Mouse (Mus musculus): Measurements from ENCODE around the gene Vasp. TPM values are rescaled to one million over a fixed set of nuclear protein-coding genes. Genes with fewer than 3 reads are reported as not detected.
A peak's percentile ranks its signal among the peaks of the same experiment; 100 is the strongest.

Vasp gene
- total and polyA plus RNA-seq, 2 experiments from 2014 or later, result 72.2 to 127 TPM

DNA sequence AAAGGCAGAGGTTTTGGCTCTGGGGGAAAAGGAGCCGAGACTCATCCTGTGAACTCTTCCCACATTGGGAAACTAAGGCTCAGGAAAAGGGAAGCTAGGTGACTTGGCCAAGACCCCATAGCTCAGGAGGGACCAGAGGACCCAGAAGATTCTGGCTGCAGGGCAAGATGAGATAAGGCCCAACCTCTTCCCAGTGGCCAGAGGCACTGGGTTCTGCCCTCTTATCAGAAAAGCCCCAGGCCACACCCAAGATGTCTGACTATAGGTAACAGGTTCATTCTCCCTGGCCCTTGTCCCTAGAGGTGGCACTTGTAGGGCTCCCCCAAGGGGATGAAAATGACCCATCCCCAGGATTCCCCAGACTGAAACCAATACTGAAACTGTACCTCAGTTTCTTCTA is 24.8 kb downstream of the Vasp start:
- Histone ChIP-seq H3K9me3 (replicated peaks; ENCODE audit: control insufficient read depth, low read length) (no peaks in the 10 kb centered on the region), H3K27ac (ENCODE audit: low read depth) (no peak overlapping the region), H3K4me2 (ENCODE audit: low read depth, low read length) (no peak overlapping the region), H3K4me1 (ENCODE audit: control insufficient read depth, insufficient read depth) (no peaks in the 10 kb centered on the region), H3K27me3 (ENCODE audit: control insufficient read depth, insufficient read depth, low read length) (no peaks in the 10 kb centered on the region), H3K36me3 (replicated peaks; ENCODE audit: control insufficient read depth, insufficient read depth, low read length) (peaks cover 26% of the 10 kb centered on the region), H3K4me3 (ENCODE audit: low read depth, low read length) (no peak overlapping the region), H3K9ac (replicated peaks; ENCODE audit: low read depth, low read length) (no peak overlapping the region)
- ATAC-seq (ENCODE audit: insufficient read depth, low read depth) (no peak), DNase-seq (ENCODE audit: low spot score) (no peak)
- TF ChIP-seq EP300 (IDR thresholded peaks at IDR 0.05; ENCODE audit: low read depth) (no peak), CTCF (IDR thresholded peaks at IDR 0.05; ENCODE audit: low read depth) (no peak)
- WGBS, result 82% methylated on average over 1 of the region's 1 CpGs

- H3K36me3 ChIP-seq (replicated peaks; ENCODE audit: control insufficient read depth, insufficient read depth, low read length), result peaks cover 26% of the 10 kb centered on the region
- DNase-seq (ENCODE audit: low spot score) (no peak), ATAC-seq (ENCODE audit: insufficient read depth, low read depth) (no peak)
- no peak overlapping the region for H3K4me2 ChIP-seq (ENCODE audit: low read depth, low read length)
- 48% methylated on average over 3 of the region's 3 CpGs for WGBS
- no peak overlapping the region for H3K27ac ChIP-seq (ENCODE audit: low read depth)
- H3K4me3 ChIP-seq (ENCODE audit: low read depth, low read length), result no peak overlapping the region
- H3K9ac ChIP-seq (replicated peaks; ENCODE audit: low read depth, low read length), result no peak overlapping the region
- TF ChIP-seq EP300 (IDR thresholded peaks at IDR 0.05; ENCODE audit: low read depth), result no peak
- no peak for TF ChIP-seq CTCF (IDR thresholded peaks at IDR 0.05; ENCODE audit: low read depth)
- H3K9me3 ChIP-seq (replicated peaks; ENCODE audit: control insufficient read depth, low read length), result no peaks in the 10 kb centered on the region
- H3K27me3 ChIP-seq (ENCODE audit: control insufficient read depth, insufficient read depth, low read length), result no peaks in the 10 kb centered on the region
- H3K4me1 ChIP-seq (ENCODE audit: control insufficient read depth, insufficient read depth), result no peaks in the 10 kb centered on the region
Observed at GRCm38 (mm10) chr7:19245083-19245482, 26.5 kb downstream of the Vasp start.

- Histone ChIP-seq H3K9ac (replicated peaks; ENCODE audit: low read depth, low read length) (no peak overlapping the region), H3K4me2 (ENCODE audit: low read depth, low read length) (no peak overlapping the region), H3K27me3 (ENCODE audit: control insufficient read depth, insufficient read depth, low read length) (no peaks in the 10 kb centered on the region), H3K27ac (ENCODE audit: low read depth) (no peak overlapping the region), H3K4me1 (ENCODE audit: control insufficient read depth, insufficient read depth) (peaks cover 6% of the 10 kb centered on the region), H3K4me3 (ENCODE audit: low read depth, low read length) (no peak overlapping the region), H3K9me3 (replicated peaks; ENCODE audit: control insufficient read depth, low read length) (no peaks in the 10 kb centered on the region), H3K36me3 (replicated peaks; ENCODE audit: control insufficient read depth, insufficient read depth, low read length) (peaks cover 26% of the 10 kb centered on the region)
- WGBS, result 44% methylated on average over 5 of the region's 5 CpGs
- no peak for DNase-seq (ENCODE audit: low spot score)
- no peak for ATAC-seq (ENCODE audit: insufficient read depth, low read depth)
- TF ChIP-seq CTCF (IDR thresholded peaks at IDR 0.05; ENCODE audit: low read depth) (no peak), EP300 (IDR thresholded peaks at IDR 0.05; ENCODE audit: low read depth) (no peak)
Observed at GRCm38 (mm10) chr7:19243858-19244257, 27.8 kb downstream of the Vasp start.

DNA sequence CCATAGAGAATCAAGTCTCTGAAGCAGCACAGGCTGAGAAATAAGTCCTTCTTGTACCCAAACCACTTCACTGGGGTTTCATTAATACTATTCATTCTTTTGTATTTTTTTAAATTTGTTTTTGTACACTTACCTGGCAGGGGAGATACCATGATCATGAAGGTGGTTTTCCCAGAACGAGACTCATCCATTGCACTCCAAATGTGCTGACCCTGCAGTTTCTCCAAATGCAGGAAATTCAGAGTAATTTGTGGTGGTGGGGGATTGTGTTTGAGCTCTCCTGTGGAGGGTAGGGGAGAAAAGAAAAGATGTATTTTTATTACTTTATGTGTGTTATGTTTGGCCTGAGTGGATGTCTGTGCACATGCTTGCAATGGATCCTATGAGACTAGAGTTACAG is 29.6 kb downstream of the Vasp start:
- no peak overlapping the region for H3K4me2 ChIP-seq (ENCODE audit: low read depth, low read length)
- H3K9ac ChIP-seq (replicated peaks; ENCODE audit: low read depth, low read length), result no peak overlapping the region
- peaks cover 18% of the 10 kb centered on the region for H3K36me3 ChIP-seq (replicated peaks; ENCODE audit: control insufficient read depth, insufficient read depth, low read length)
- no peak for ATAC-seq (ENCODE audit: insufficient read depth, low read depth)
- H3K27me3 ChIP-seq (ENCODE audit: control insufficient read depth, insufficient read depth, low read length), result no peaks in the 10 kb centered on the region
- 89% methylated on average over 1 of the region's 1 CpGs for WGBS
- H3K4me1 ChIP-seq (ENCODE audit: control insufficient read depth, insufficient read depth), result peaks cover 18% of the 10 kb centered on the region
- no peaks in the 10 kb centered on the region for H3K9me3 ChIP-seq (replicated peaks; ENCODE audit: control insufficient read depth, low read length)
- H3K4me3 ChIP-seq (ENCODE audit: low read depth, low read length), result no peak overlapping the region
- no peak for DNase-seq (ENCODE audit: low spot score)
- no peak overlapping the region for H3K27ac ChIP-seq (ENCODE audit: low read depth)
- no peak for TF ChIP-seq CTCF (IDR thresholded peaks at IDR 0.05; ENCODE audit: low read depth)
- no peak for TF ChIP-seq EP300 (IDR thresholded peaks at IDR 0.05; ENCODE audit: low read depth)

- Histone ChIP-seq H3K4me2 (ENCODE audit: low read depth, low read length) (no peak overlapping the region), H3K27me3 (ENCODE audit: control insufficient read depth, insufficient read depth, low read length) (no peaks in the 10 kb centered on the region), H3K9me3 (replicated peaks; ENCODE audit: control insufficient read depth, low read length) (no peaks in the 10 kb centered on the region), H3K9ac (replicated peaks; ENCODE audit: low read depth, low read length) (no peak overlapping the region), H3K4me1 (ENCODE audit: control insufficient read depth, insufficient read depth) (peaks cover 25% of the 10 kb centered on the region), H3K27ac (ENCODE audit: low read depth) (no peak overlapping the region), H3K4me3 (ENCODE audit: low read depth, low read length) (no peak overlapping the region), H3K36me3 (replicated peaks; ENCODE audit: control insufficient read depth, insufficient read depth, low read length) (peaks cover 14% of the 10 kb centered on the region)
- ATAC-seq (ENCODE audit: insufficient read depth, low read depth) (no peak), DNase-seq (ENCODE audit: low spot score) (no peak)
- TF ChIP-seq CTCF (IDR thresholded peaks at IDR 0.05; ENCODE audit: low read depth) (no peak), EP300 (IDR thresholded peaks at IDR 0.05; ENCODE audit: low read depth) (no peak)
- WGBS, result 90% methylated on average over 8 of the region's 8 CpGs
Observed at GRCm38 (mm10) chr7:19240905-19241463, 30.6 kb downstream of the Vasp start.

DNA sequence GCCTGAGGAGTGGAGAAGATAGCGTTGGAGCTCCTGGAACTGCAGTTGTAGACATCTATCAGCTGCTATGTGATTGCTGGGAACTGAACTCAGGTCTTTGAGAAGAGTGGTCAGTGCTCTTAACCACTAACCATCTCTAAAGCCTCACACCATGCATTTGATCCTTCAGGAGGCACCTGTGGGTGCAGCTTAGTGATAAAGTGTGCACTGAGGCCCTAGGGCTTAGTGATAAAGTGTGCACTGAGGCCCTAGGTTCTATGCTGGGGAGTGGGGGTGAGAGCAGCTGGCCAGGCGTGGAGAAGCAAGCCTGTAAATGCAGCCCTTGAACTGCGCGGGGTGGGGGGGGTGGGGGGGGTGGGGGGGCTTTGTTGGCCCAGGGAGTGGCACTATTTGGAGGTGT is 31.6 kb downstream of the Vasp start:
- no peak for DNase-seq (ENCODE audit: low spot score)
- H3K27ac ChIP-seq (ENCODE audit: low read depth), result 0 out of 2 replicates have a peak overlapping the region, but pooled peaks have one; percentile 87
- no peaks in the 10 kb centered on the region for H3K27me3 ChIP-seq (ENCODE audit: control insufficient read depth, insufficient read depth, low read length)
- H3K36me3 ChIP-seq (replicated peaks; ENCODE audit: control insufficient read depth, insufficient read depth, low read length), result peaks cover 4% of the 10 kb centered on the region
- no peak overlapping the region for H3K4me3 ChIP-seq (ENCODE audit: low read depth, low read length)
- ATAC-seq (ENCODE audit: insufficient read depth, low read depth), result no peak
- no peak overlapping the region for H3K9ac ChIP-seq (replicated peaks; ENCODE audit: low read depth, low read length)
- no peak overlapping the region for H3K4me2 ChIP-seq (ENCODE audit: low read depth, low read length)
- no peaks in the 10 kb centered on the region for H3K9me3 ChIP-seq (replicated peaks; ENCODE audit: control insufficient read depth, low read length)
- WGBS, result 77% methylated on average over 2 of the region's 4 CpGs
- TF ChIP-seq EP300 (IDR thresholded peaks at IDR 0.05; ENCODE audit: low read depth), result no peak
- TF ChIP-seq CTCF (IDR thresholded peaks at IDR 0.05; ENCODE audit: low read depth), result no peak
- H3K4me1 ChIP-seq (ENCODE audit: control insufficient read depth, insufficient read depth), result peaks cover 30% of the 10 kb centered on the region

All from heart, postnatal 0 days (tissue).